Mouse (Mus musculus) cortical plate, adult 2 months (tissue): Measurements from ENCODE around the gene Ddit4l. TPM values are rescaled to one million over a fixed set of nuclear protein-coding genes. Genes with fewer than 3 reads are reported as not detected.
"Not testable (repeated sequence)": the region's sequence is repeated elsewhere in the genome, so short reads cannot be mapped to it uniquely, and the experiment has no call there.

Experiments used
- H3K27ac ChIP-seq: fragments of 200-500 bp; 2 replicates; pipeline ENCODE4 v1.5.1; 2012; ENCODE audit warnings: low read length, control low read depth, inconsistent platforms; ENCODE audit not compliant: insufficient read depth
- H3K4me1 ChIP-seq: fragments of 200-500 bp; 2 replicates; pipeline ENCODE4 v1.6.1; 2011; ENCODE audit warnings: low read length; ENCODE audit not compliant: control insufficient read depth, insufficient read depth
- H3K4me3 ChIP-seq: fragments of 200-500 bp; 2 replicates; pipeline ENCODE4 v1.5.1; 2011; ENCODE audit warnings: mild to moderate bottlenecking, low read length, control low read depth; ENCODE audit not compliant: insufficient read depth
- CTCF ChIP-seq: fragments of 200-500 bp; IDR thresholded peaks from 2 replicates; pipeline ENCODE4 v1.5.1; 2011; ENCODE audit warnings: mild to moderate bottlenecking, control low read depth, low read length; ENCODE audit not compliant: insufficient read depth; ENCODE audit errors: extremely low read depth
- POLR2A ChIP-seq: fragments of 200-500 bp; IDR thresholded peaks from 2 replicates; pipeline ENCODE4 v1.6.1; 2011; ENCODE audit warnings: mild to moderate bottlenecking, low read length, control low read depth; ENCODE audit not compliant: insufficient read depth; ENCODE audit errors: extremely low read depth
- polyA plus RNA-seq: library from polyadenylated mRNA; depleted of rRNA; stranded (reverse); fragments of >200 nt; gene quantifications from 2 replicates; pipeline ENCODE4 v1.2.3, GENCODE M21; 2012; rRNA removed

Gene Ddit4l
- polyA plus RNA-seq, 1 experiment = 45.3 TPM

GRCm38 (mm10) chr3:137644081-137644480 lies 22.7 kb downstream of the Ddit4l start:
- Histone ChIP-seq H3K27ac (no peak overlapping the region), H3K4me3 (no peak overlapping the region), H3K4me1 (peaks cover 2% of the 10 kb centered on the region; the same call in 1 of the 2 replicates)
- TF ChIP-seq POLR2A = no peak
- no peak for TF ChIP-seq CTCF

GRCm38 (mm10) chr3:137644947-137645346 lies 23.5 kb downstream of the Ddit4l start:
- TF ChIP-seq POLR2A (no peak), CTCF (no peak)
- Histone ChIP-seq H3K27ac (no peak overlapping the region), H3K4me3 (no peak overlapping the region), H3K4me1 (peaks cover 2% of the 10 kb centered on the region; the same call in 1 of the 2 replicates)

DNA sequence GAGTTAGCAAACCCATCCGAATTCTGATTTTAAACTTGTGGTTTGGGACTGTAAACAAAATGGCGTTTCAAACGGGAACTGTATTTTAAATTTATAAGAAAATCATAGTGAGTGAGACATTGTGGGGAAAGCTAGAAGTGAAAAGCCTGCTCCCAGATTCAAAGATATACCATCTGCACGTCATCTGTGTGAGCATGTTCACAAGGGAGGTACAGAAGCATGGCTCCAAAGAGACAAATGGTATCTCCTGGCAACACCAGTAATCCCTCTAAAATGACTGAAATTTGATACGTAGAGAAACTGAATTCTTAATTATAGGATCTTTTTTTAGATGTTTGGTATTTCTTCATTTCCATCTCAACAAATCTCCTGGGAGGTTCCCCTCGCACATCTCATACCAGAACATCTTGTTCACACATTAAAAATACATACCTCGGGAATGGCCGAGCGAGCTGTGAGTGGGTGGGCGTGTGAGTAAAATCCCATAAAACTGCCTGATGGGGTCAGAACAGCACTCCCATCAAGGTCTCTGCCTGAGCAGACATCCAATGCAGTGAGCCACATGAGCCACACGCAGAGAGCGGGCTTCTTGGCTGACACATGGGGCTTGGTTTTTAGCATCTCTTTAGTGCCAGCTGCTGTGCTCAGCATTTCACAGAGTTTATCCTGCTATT lies 26.2 kb downstream of the Ddit4l start:
- TF ChIP-seq POLR2A (no peak), CTCF (no peak)
- peak overlapping the region; percentile 77 for H3K27ac ChIP-seq
- no peak overlapping the region for H3K4me3 ChIP-seq
- peaks cover 2% of the 10 kb centered on the region; the same call in 1 of the 2 replicates for H3K4me1 ChIP-seq

DNA sequence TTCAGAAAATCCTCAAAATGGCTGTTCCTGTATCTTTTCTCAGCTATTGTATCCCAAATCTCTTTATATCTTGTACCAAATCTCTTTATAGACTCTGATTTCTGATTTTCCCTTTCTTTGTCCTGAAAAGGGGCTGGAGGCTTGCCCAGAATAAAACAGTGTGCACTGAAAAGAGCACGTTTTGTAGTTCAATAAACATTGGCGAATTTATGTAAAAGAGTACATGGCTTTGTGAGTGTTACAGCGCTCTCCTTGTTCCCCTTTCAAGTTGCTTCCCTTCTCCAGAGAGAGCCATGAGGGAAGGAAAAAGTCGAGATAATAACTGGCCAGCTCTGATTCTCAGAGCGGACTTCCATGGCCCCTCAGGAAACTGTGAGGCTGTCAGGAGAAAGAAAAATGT lies 27.7 kb downstream of the Ddit4l start:
- H3K4me3 ChIP-seq = no peak overlapping the region

DNA sequence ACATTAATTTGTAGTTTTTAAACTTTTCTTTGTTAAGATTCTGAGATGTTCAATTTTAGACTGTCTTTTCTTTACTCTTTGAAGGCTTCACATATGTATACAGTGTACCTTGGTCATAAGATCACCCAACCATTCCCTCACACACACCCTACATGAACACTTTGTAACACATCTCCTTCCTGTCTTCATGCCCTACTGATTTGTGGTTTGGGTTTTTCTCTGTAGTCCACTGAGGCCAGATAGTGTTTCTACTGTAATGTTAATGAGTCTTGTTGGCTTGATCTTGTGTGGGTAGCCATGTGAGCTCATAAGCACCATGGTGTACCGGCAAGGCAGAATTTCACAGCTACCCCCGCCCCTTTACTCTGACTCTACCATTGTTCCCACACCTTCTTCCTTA lies 31.4 kb downstream of the Ddit4l start:
- H3K4me1 ChIP-seq = no peaks in the 10 kb centered on the region; the same call in 1 of the 2 replicates

More for the DNA sequence above, 27.7 kb downstream of the Ddit4l start:
- TF ChIP-seq POLR2A (no peak), CTCF (no peak)
- Histone ChIP-seq H3K27ac (no peak overlapping the region), H3K4me1 (peaks cover 2% of the 10 kb centered on the region; the same call in 1 of the 2 replicates)

DNA sequence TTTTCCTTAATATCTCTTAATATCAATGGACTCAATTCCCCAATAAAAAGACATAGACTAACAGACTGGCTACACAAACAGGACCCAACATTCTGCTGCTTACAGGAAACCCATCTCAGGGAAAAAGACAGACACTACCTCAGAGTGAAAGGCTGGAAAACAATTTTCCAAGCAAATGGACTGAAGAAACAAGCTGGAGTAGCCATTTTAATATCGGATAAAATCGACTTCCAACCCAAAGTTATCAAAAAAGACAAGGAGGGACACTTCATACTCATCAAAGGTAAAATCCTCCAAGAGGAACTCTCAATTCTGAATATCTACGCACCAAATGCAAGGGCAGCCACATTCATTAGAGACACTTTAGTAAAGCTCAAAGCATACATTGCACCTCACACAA lies 49.8 kb downstream of the Ddit4l start, which contains the start of gene Gm21962:
Gene Gm21962 (plus strand): TSS at position 301 of the 400 bp plus-strand sequence.
- H3K4me1 ChIP-seq, H3K4me3 ChIP-seq, H3K27ac ChIP-seq: not testable (repeated sequence)

More for the DNA sequence above, 31.4 kb downstream of the Ddit4l start:
- TF ChIP-seq CTCF = no peak
- no peak for TF ChIP-seq POLR2A
- Histone ChIP-seq H3K27ac (no peak overlapping the region), H3K4me3 (no peak overlapping the region)

Other genes starting within 250 kb of the Ddit4l start
- gene Gm21962, start 49.9 kb downstream of the Ddit4l start, polyA plus RNA-seq = 0.17 TPM in 1 of 2 replicates, not detected in the other
- 343 and 397 TPM in 2 replicates for gene H2afz, start 242.9 kb downstream of the Ddit4l start, polyA plus RNA-seq
- 22.3 and 22.4 TPM in 2 replicates for gene Dnajb14, start 246.1 kb downstream of the Ddit4l start, polyA plus RNA-seq